Mouse (Mus musculus) limb, embryonic 13.5 days (tissue): ENCODE data around the gene Stmnd1. TPM values are rescaled to one million over a fixed set of nuclear protein-coding genes. Genes with fewer than 3 reads are reported as not detected.
A peak's percentile ranks its signal among the peaks of the same experiment; 100 is the strongest.
"Not testable (repeated sequence)": the region's sequence is repeated elsewhere in the genome, so short reads cannot be mapped to it uniquely, and the experiment has no call there.

ENCODE experiments used
- ATAC-seq: fragments of 200-750 bp; cut with Nextera tagmentation; 2 replicates; pipeline ENCODE4 v1.8.0; 2017; ENCODE audit warnings: low read depth, moderate number of reproducible peaks, moderate TSS enrichment; ENCODE audit not compliant: low FRiP score
- H3K27ac ChIP-seq: fragments of 300-500 bp; sonication (generic); 2 replicates; pipeline ENCODE4 v1.5.1; 2015; ENCODE audit warnings: inconsistent platforms, mild to moderate bottlenecking, moderate library complexity
- H3K27me3 ChIP-seq: fragments of 300-500 bp; sonication (generic); 2 replicates; pipeline ENCODE4 v1.6.1; 2015; ENCODE audit warnings: mild to moderate bottlenecking, inconsistent platforms
- H3K36me3 ChIP-seq: fragments of 300-500 bp; sonication (generic); 2 replicates; pipeline ENCODE4 v1.6.1; 2015; ENCODE audit warnings: inconsistent platforms, mild to moderate bottlenecking, moderate library complexity
- H3K4me1 ChIP-seq: fragments of 300-500 bp; sonication (generic); 2 replicates; pipeline ENCODE4 v1.6.1; 2015; ENCODE audit warnings: inconsistent platforms
- H3K4me2 ChIP-seq: fragments of 300-500 bp; sonication (generic); replicated peaks from 2 replicates; pipeline ENCODE4 v1.6.1; 2015; ENCODE audit warnings: inconsistent platforms, mild to moderate bottlenecking, moderate library complexity
- H3K4me3 ChIP-seq: fragments of 300-500 bp; sonication (generic); 2 replicates; pipeline ENCODE4 v1.5.1; 2015; ENCODE audit warnings: moderate library complexity, mild to moderate bottlenecking, inconsistent platforms
- H3K9ac ChIP-seq: fragments of 300-500 bp; sonication (generic); 2 replicates; pipeline ENCODE4 v1.6.1; 2015; ENCODE audit warnings: mild to moderate bottlenecking, inconsistent platforms
- H3K9me3 ChIP-seq: fragments of 300-500 bp; sonication (generic); 2 replicates; pipeline ENCODE4 v1.6.1; 2016; ENCODE audit warnings: inconsistent platforms
- WGBS: fragments of 180-500 bp; shearing (Covaris S2); methylation state at CpG from one replicate; pipeline ENCODE4 v1.1.7; 2015; 5-methylcytosine and 5-hydroxymethylcytosine counted together
- polyA plus RNA-seq: library from polyadenylated mRNA; unstranded; fragments of >200 nt; fragmentation: Nextera tagmentation; extraction: Ambion mirVana; gene quantifications from 2 replicates; pipeline ENCODE4 v1.2.1, GENCODE M21; 2015

Stmnd1 gene
- polyA plus RNA-seq, result 0.50 and 0.65 TPM in 2 replicates

GRCm38 (mm10) chr13:46273453-46274110 is at the start of gene Stmnd1:
Gene Stmnd1 (plus strand): TSS chr13:46273721.
- Histone ChIP-seq H3K4me2 (peak within 1 kb of the TSS; percentile 54), H3K27ac (peak within 1 kb of the TSS; percentile 67; the same call in 1 of the 2 replicates), H3K9ac (peak within 1 kb of the TSS; percentile 25; the same call in 1 of the 2 replicates), H3K9me3 (no peaks in the 10 kb centered on the region), H3K4me3 (peak within 1 kb of the TSS; percentile 19), H3K36me3 (no peaks in the 10 kb centered on the region), H3K27me3 (no peaks in the 10 kb centered on the region), H3K4me1 (peaks cover 28% of the 10 kb centered on the region)
- WGBS, result 19% methylated on average over 8 of the region's 8 CpGs
- peak; percentile 57 for ATAC-seq

GRCm38 (mm10) chr13:46226956-46227355 is 46.6 kb upstream of the Stmnd1 start:
- Histone ChIP-seq H3K27ac (no peak overlapping the region), H3K9ac (no peak overlapping the region), H3K4me2 (no peak overlapping the region), H3K27me3 (no peaks in the 10 kb centered on the region), H3K36me3 (no peaks in the 10 kb centered on the region), H3K9me3 (peaks cover 4% of the 10 kb centered on the region; the same call in 1 of the 2 replicates), H3K4me3 (no peak overlapping the region), H3K4me1 (peaks cover 2% of the 10 kb centered on the region; the same call in 1 of the 2 replicates)
- 42% methylated on average over 2 of the region's 2 CpGs for WGBS
- no peak for ATAC-seq

- H3K27me3 ChIP-seq, result no peaks in the 10 kb centered on the region
- whole genome bisulfite sequencing, result 78% methylated on average over 4 of the region's 4 CpGs
- no peak overlapping the region for H3K9ac ChIP-seq
- H3K9me3 ChIP-seq, result peaks cover 4% of the 10 kb centered on the region; the same call in 1 of the 2 replicates
- H3K27ac ChIP-seq, result no peak overlapping the region
- no peak overlapping the region for H3K4me2 ChIP-seq
- H3K4me3 ChIP-seq, result no peak overlapping the region
- no peak for ATAC-seq
- H3K36me3 ChIP-seq, result no peaks in the 10 kb centered on the region
- H3K4me1 ChIP-seq, result no peaks in the 10 kb centered on the region
These were observed 46.0 kb upstream of the Stmnd1 start for GRCm38 (mm10) chr13:46227486-46227885.

- not testable (repeated sequence) for H3K4me3 ChIP-seq, H3K27me3 ChIP-seq, ATAC-seq, H3K36me3 ChIP-seq, H3K27ac ChIP-seq, H3K4me2 ChIP-seq, H3K9ac ChIP-seq, H3K4me1 ChIP-seq, H3K9me3 ChIP-seq
- 90% methylated on average over 1 of the region's 1 CpGs for WGBS
These were observed 44.8 kb upstream of the Stmnd1 start for GRCm38 (mm10) chr13:46228750-46229149.

- peaks cover 4% of the 10 kb centered on the region; the same call in 1 of the 2 replicates for H3K9me3 ChIP-seq
- no peaks in the 10 kb centered on the region for H3K4me1 ChIP-seq
- no peaks in the 10 kb centered on the region for H3K36me3 ChIP-seq
- H3K27me3 ChIP-seq, result no peaks in the 10 kb centered on the region
- no peak overlapping the region for H3K9ac ChIP-seq
- H3K27ac ChIP-seq, result no peak overlapping the region
- H3K4me3 ChIP-seq, result no peak overlapping the region
- no peak for ATAC-seq
- WGBS, result 83% methylated on average over 5 of the region's 5 CpGs
- H3K4me2 ChIP-seq, result no peak overlapping the region
These were observed 41.9 kb upstream of the Stmnd1 start for GRCm38 (mm10) chr13:46231514-46232085.

GRCm38 (mm10) chr13:46237723-46238349 is 35.7 kb upstream of the Stmnd1 start:
- no peak overlapping the region for H3K27ac ChIP-seq
- no peak overlapping the region for H3K4me2 ChIP-seq
- no peaks in the 10 kb centered on the region for H3K9me3 ChIP-seq
- no peaks in the 10 kb centered on the region for H3K4me1 ChIP-seq
- 76% methylated on average over 7 of the region's 7 CpGs for WGBS
- no peaks in the 10 kb centered on the region for H3K27me3 ChIP-seq
- H3K4me3 ChIP-seq, result no peak overlapping the region
- ATAC-seq, result no peak
- H3K36me3 ChIP-seq, result no peaks in the 10 kb centered on the region
- H3K9ac ChIP-seq, result no peak overlapping the region

GRCm38 (mm10) chr13:46238796-46239195 is 34.7 kb upstream of the Stmnd1 start:
- ATAC-seq, result no peak
- no peak overlapping the region for H3K9ac ChIP-seq
- no peaks in the 10 kb centered on the region for H3K9me3 ChIP-seq
- no peaks in the 10 kb centered on the region for H3K27me3 ChIP-seq
- H3K27ac ChIP-seq, result no peak overlapping the region
- H3K36me3 ChIP-seq, result no peaks in the 10 kb centered on the region
- H3K4me1 ChIP-seq, result no peaks in the 10 kb centered on the region
- no peak overlapping the region for H3K4me3 ChIP-seq
- 81% methylated on average over 7 of the region's 7 CpGs for whole genome bisulfite sequencing
- no peak overlapping the region for H3K4me2 ChIP-seq

- H3K4me2 ChIP-seq, result no peak overlapping the region
- H3K9me3 ChIP-seq, result no peaks in the 10 kb centered on the region
- H3K36me3 ChIP-seq, result no peaks in the 10 kb centered on the region
- ATAC-seq, result no peak
- WGBS, result 79% methylated on average over 9 of the region's 9 CpGs
- H3K27ac ChIP-seq, result no peak overlapping the region
- no peaks in the 10 kb centered on the region for H3K27me3 ChIP-seq
- H3K4me1 ChIP-seq, result no peaks in the 10 kb centered on the region
- no peak overlapping the region for H3K4me3 ChIP-seq
- H3K9ac ChIP-seq, result no peak overlapping the region
These were observed 31.9 kb upstream of the Stmnd1 start for GRCm38 (mm10) chr13:46241391-46242188.

- H3K4me2 ChIP-seq, result no peak overlapping the region
- 87% methylated on average over 3 of the region's 3 CpGs for WGBS
These were observed 19.8 kb upstream of the Stmnd1 start for GRCm38 (mm10) chr13:46253753-46254152.

GRCm38 (mm10) chr13:46254171-46254570 is 19.4 kb upstream of the Stmnd1 start:
- Histone ChIP-seq H3K9ac (no peak overlapping the region), H3K4me1 (peaks cover 7% of the 10 kb centered on the region), H3K9me3 (no peaks in the 10 kb centered on the region), H3K4me3 (no peak overlapping the region), H3K4me2 (no peak overlapping the region), H3K27ac (no peak overlapping the region), H3K36me3 (no peaks in the 10 kb centered on the region), H3K27me3 (no peaks in the 10 kb centered on the region)
- WGBS, result 91% methylated on average over 5 of the region's 5 CpGs
- ATAC-seq, result no peak

More at GRCm38 (mm10) chr13:46253753-46254152, 19.8 kb upstream of the Stmnd1 start:
- Histone ChIP-seq H3K9me3 (no peaks in the 10 kb centered on the region), H3K4me1 (peaks cover 7% of the 10 kb centered on the region), H3K9ac (no peak overlapping the region), H3K27ac (no peak overlapping the region), H3K36me3 (no peaks in the 10 kb centered on the region), H3K4me3 (no peak overlapping the region), H3K27me3 (no peaks in the 10 kb centered on the region)
- ATAC-seq, result no peak

- no peak overlapping the region for H3K4me3 ChIP-seq
- H3K9me3 ChIP-seq, result no peaks in the 10 kb centered on the region
- no peak for ATAC-seq
- H3K4me2 ChIP-seq, result no peak overlapping the region
- H3K9ac ChIP-seq, result no peak overlapping the region
- H3K36me3 ChIP-seq, result no peaks in the 10 kb centered on the region
- WGBS, result 77% methylated on average over 6 of the region's 6 CpGs
- H3K4me1 ChIP-seq, result peaks cover 7% of the 10 kb centered on the region
- H3K27ac ChIP-seq, result no peak overlapping the region
- no peaks in the 10 kb centered on the region for H3K27me3 ChIP-seq
These were observed 17.9 kb upstream of the Stmnd1 start for GRCm38 (mm10) chr13:46255616-46256015.

GRCm38 (mm10) chr13:46257847-46258246 is 15.7 kb upstream of the Stmnd1 start:
- Histone ChIP-seq H3K4me1 (peaks cover 7% of the 10 kb centered on the region), H3K4me2 (no peak overlapping the region), H3K9me3 (no peaks in the 10 kb centered on the region), H3K4me3 (no peak overlapping the region), H3K27ac (no peak overlapping the region), H3K9ac (no peak overlapping the region), H3K27me3 (no peaks in the 10 kb centered on the region), H3K36me3 (no peaks in the 10 kb centered on the region)
- ATAC-seq, result no peak
- 5% methylated on average over 4 of the region's 4 CpGs for WGBS
